Mouse (Mus musculus): ENCODE measurements at regions not wholly inside any gene's neighbourhood (a gene's known extent, or its start where the extent isn't known, plus 50 kb on each side); places are given as distances from the start of the nearest gene placed in this dataset.

GRCm38 (mm10) chr11:64138934-64139333 is 59.7 kb upstream of the Cox10 start:
- no peak for DNase-seq (ENCODE audit: low spot score)

GRCm38 (mm10) chr11:64135766-64136165 is 56.5 kb upstream of the Cox10 start:
- DNase-seq (ENCODE audit: low spot score), result no peak

GRCm38 (mm10) chr11:64135308-64135591 is 56.0 kb upstream of the Cox10 start:
- no peak for DNase-seq (ENCODE audit: low spot score)

- DNase-seq (ENCODE audit: low spot score), result no peak
These were observed 55.5 kb upstream of the Cox10 start for GRCm38 (mm10) chr11:64134571-64135307.

Measured in urinary bladder, postnatal 25 days (tissue).